Mouse (Mus musculus): ENCODE data around the gene Sympk. TPM values are rescaled to one million over a fixed set of nuclear protein-coding genes. Genes with fewer than 3 reads are reported as not detected.
"Not testable (repeated sequence)": the region's sequence is repeated elsewhere in the genome, so short reads cannot be mapped to it uniquely, and the experiment has no call there.

Gene Sympk
- total and polyA plus RNA-seq, 3 experiments, result 122 to 226 TPM; not detected in 1

GRCm38 (mm10) chr7:19071024-19071423, 46.8 kb downstream of the Sympk start:
- not testable (repeated sequence) for H3K4me3 ChIP-seq (ENCODE audit: control insufficient read depth in 1 of 2, insufficient read depth in 1 of 2, low read depth in 2 of 2, low read length in 2 of 2); H3K27ac ChIP-seq (ENCODE audit: control insufficient read depth, low read depth, low read length); H3K27me3 ChIP-seq (ENCODE audit: control insufficient read depth in 1 of 2, insufficient read depth in 2 of 2, low read length in 2 of 2); H3K9ac ChIP-seq (ENCODE audit: control insufficient read depth, low read depth, low read length, poor library complexity, severe bottlenecking); H3K36me3 ChIP-seq (ENCODE audit: control insufficient read depth in 1 of 2, insufficient read depth in 2 of 2, low read length in 2 of 2); H3K79me2 ChIP-seq (ENCODE audit: control insufficient read depth, insufficient read depth, low read length, poor library complexity); H3K4me1 ChIP-seq (ENCODE audit: control insufficient read depth in 1 of 2, insufficient read depth in 2 of 2, low read length in 2 of 2); DNase-seq (ENCODE audit: low read depth, low spot score); H3K9me3 ChIP-seq (replicated peaks; ENCODE audit: insufficient read depth, low read length)
- peak; percentile 35; the same call in 1 of the 2 replicates for TF ChIP-seq ZC3H11A (IDR thresholded peaks at IDR 0.05; ENCODE audit: low read depth, low read length)
- peak; percentile 43 for TF ChIP-seq SMC3 (IDR thresholded peaks at IDR 0.05; ENCODE audit: low read depth, low read length)
- TF ChIP-seq RAD21 (IDR thresholded peaks at IDR 0.05; ENCODE audit: low read depth, low read length), result peak; percentile 30
- TF ChIP-seq CTCF (IDR thresholded peaks at IDR 0.05 in 2 of 3, conservative IDR thresholded peaks at IDR 0.05 in 1 of 3; ENCODE audit: control insufficient read depth in 1 of 3, insufficient read depth in 1 of 3, low read depth in 2 of 3, low read length in 3 of 3, poor library complexity in 1 of 3, severe bottlenecking in 1 of 3), result peak; percentile 11 to 39 (median 12); a peak in 4 of 6 replicates

- peak; percentile 44 for DNase-seq (ENCODE audit: low read depth, low spot score)
Observed at GRCm38 (mm10) chr7:19073504-19073903, 49.3 kb downstream of the Sympk start.

GRCm38 (mm10) chr7:19074494-19074893, 50.3 kb downstream of the Sympk start:
- Histone ChIP-seq H3K4me1 (ENCODE audit: control insufficient read depth in 1 of 2, insufficient read depth in 2 of 2, low read length in 2 of 2) (peaks cover 4 to 20% of the 10 kb centered on the region in 2 experiments), H3K79me2 (ENCODE audit: control insufficient read depth, insufficient read depth, low read length, poor library complexity) (peaks cover 9% of the 10 kb centered on the region), H3K36me3 (ENCODE audit: control insufficient read depth in 1 of 2, insufficient read depth in 2 of 2, low read length in 2 of 2) (peaks cover 0 to 11% of the 10 kb centered on the region in 2 experiments; a peak in 2 of 4 replicates), H3K9me3 (replicated peaks; ENCODE audit: insufficient read depth, low read length) (no peaks in the 10 kb centered on the region), H3K4me3 (ENCODE audit: control insufficient read depth in 1 of 2, insufficient read depth in 1 of 2, low read depth in 2 of 2, low read length in 2 of 2) (no peak overlapping the region), H3K9ac (ENCODE audit: control insufficient read depth, low read depth, low read length, poor library complexity, severe bottlenecking) (no peak overlapping the region), H3K27me3 (ENCODE audit: control insufficient read depth in 1 of 2, insufficient read depth in 2 of 2, low read length in 2 of 2) (no peaks in the 10 kb centered on the region), H3K27ac (ENCODE audit: control insufficient read depth, low read depth, low read length) (no peak overlapping the region)
- TF ChIP-seq CTCF (IDR thresholded peaks at IDR 0.05 in 2 of 3, conservative IDR thresholded peaks at IDR 0.05 in 1 of 3; ENCODE audit: control insufficient read depth in 1 of 3, insufficient read depth in 1 of 3, low read depth in 2 of 3, low read length in 3 of 3, poor library complexity in 1 of 3, severe bottlenecking in 1 of 3), result peak in 2 of 3 experiments; percentile 17 to 40; a peak in 2 of 6 replicates
- TF ChIP-seq SMC3 (IDR thresholded peaks at IDR 0.05; ENCODE audit: low read depth, low read length), result peak; percentile 25; the same call in 1 of the 2 replicates
- TF ChIP-seq SIN3A (IDR thresholded peaks at IDR 0.05; ENCODE audit: low read length), result no peak
- TF ChIP-seq USF1 (IDR thresholded peaks at IDR 0.05; ENCODE audit: low read depth, low read length), result no peak
- TF ChIP-seq MXI1 (IDR thresholded peaks at IDR 0.05; ENCODE audit: low read depth, low read length), result no peak
- TF ChIP-seq NRF1 (IDR thresholded peaks at IDR 0.05; ENCODE audit: insufficient read depth, low read depth, low read length, poor library complexity, severe bottlenecking), result no peak
- TF ChIP-seq RAD21 (IDR thresholded peaks at IDR 0.05; ENCODE audit: low read depth, low read length), result peak; percentile 18
- no peak for DNase-seq (ENCODE audit: low read depth, low spot score)

More at GRCm38 (mm10) chr7:19073504-19073903, 49.3 kb downstream of the Sympk start:
- peaks cover 0 to 11% of the 10 kb centered on the region in 2 experiments; a peak in 2 of 4 replicates for H3K36me3 ChIP-seq (ENCODE audit: control insufficient read depth in 1 of 2, insufficient read depth in 2 of 2, low read length in 2 of 2)
- H3K27me3 ChIP-seq (ENCODE audit: control insufficient read depth in 1 of 2, insufficient read depth in 2 of 2, low read length in 2 of 2), result no peaks in the 10 kb centered on the region
- no peak overlapping the region for H3K27ac ChIP-seq (ENCODE audit: control insufficient read depth, low read depth, low read length)
- no peak overlapping the region for H3K4me3 ChIP-seq (ENCODE audit: control insufficient read depth in 1 of 2, insufficient read depth in 1 of 2, low read depth in 2 of 2, low read length in 2 of 2)
- no peak overlapping the region for H3K9ac ChIP-seq (ENCODE audit: control insufficient read depth, low read depth, low read length, poor library complexity, severe bottlenecking)
- TF ChIP-seq ELF1 (IDR thresholded peaks at IDR 0.05; ENCODE audit: low read depth, low read length), result no peak
- no peak for TF ChIP-seq CHD2 (IDR thresholded peaks at IDR 0.05; ENCODE audit: low read length)
- peak; percentile 28; the same call in 1 of the 2 replicates for TF ChIP-seq SMC3 (IDR thresholded peaks at IDR 0.05; ENCODE audit: low read depth, low read length)
- no peak for TF ChIP-seq MAX (IDR thresholded peaks at IDR 0.05; ENCODE audit: low read length)
- TF ChIP-seq KAT2A (conservative IDR thresholded peaks at IDR 0.05; ENCODE audit: low read depth, low read length), result no peak
- TF ChIP-seq TAL1 (IDR thresholded peaks at IDR 0.05; ENCODE audit: low read length), result no peak
- no peak for TF ChIP-seq MYB (IDR thresholded peaks at IDR 0.05; ENCODE audit: low read depth, low read length)
- TF ChIP-seq CTCF (IDR thresholded peaks at IDR 0.05 in 2 of 3, conservative IDR thresholded peaks at IDR 0.05 in 1 of 3; ENCODE audit: control insufficient read depth in 1 of 3, insufficient read depth in 1 of 3, low read depth in 2 of 3, low read length in 3 of 3, poor library complexity in 1 of 3, severe bottlenecking in 1 of 3), result peak; percentile 65 to 83 (median 66)
- peaks cover 9% of the 10 kb centered on the region for H3K79me2 ChIP-seq (ENCODE audit: control insufficient read depth, insufficient read depth, low read length, poor library complexity)
- H3K9me3 ChIP-seq (replicated peaks; ENCODE audit: insufficient read depth, low read length), result no peaks in the 10 kb centered on the region
- H3K4me1 ChIP-seq (ENCODE audit: control insufficient read depth in 1 of 2, insufficient read depth in 2 of 2, low read length in 2 of 2), result peaks cover 4 to 20% of the 10 kb centered on the region in 2 experiments

Measured in MEL (cell line).